ENCODE assay signal across 10 mouse cellular contexts in genomic region chr17:75014601-75015356, GRCm38 (mm10). TPM values are rescaled to one million over a fixed set of nuclear protein-coding genes. Genes with fewer than 3 reads are reported as not detected.
DNase-seq lines count a peak whose midpoint lies in the region; ATAC-seq and TF ChIP-seq lines count a peak whose summit lies in the region.
"Had no signal": no experiment of that assay in that cellular context is flagged by ENCODE, and none has a peak within 500 bp of the region (broad histone marks: within the 10 kb centered on the region; RNA-seq: fewer than 3 reads in every experiment).

No protein-coding gene starts in this region.

- H3K27me3 ChIP-seq in midbrain, embryonic 11.5 days (ENCODE audit: control insufficient read depth, insufficient read depth, low read length): no peaks in the 10 kb centered on the region
- no peaks in the 10 kb centered on the region for H3K27me3 ChIP-seq in midbrain, postnatal 0 days (ENCODE audit: insufficient read depth, low read length)
- H3K27me3 ChIP-seq: midbrain, embryonic 15.5 days had no signal

- H3K4me3 ChIP-seq in midbrain, embryonic 11.5 days (ENCODE audit: low read depth, low read length): no peak overlapping the region
- no peak overlapping the region for H3K4me3 ChIP-seq in midbrain, postnatal 0 days (ENCODE audit: low read depth, low read length)
- H3K4me3 ChIP-seq: midbrain, embryonic 15.5 days had no signal

- intact Hi-C loops in gastrocnemius, postnatal 14 days (cut with DNase I; ENCODE audit: low total_unique reads): loop anchor here (10.0 kb wide), 1 partner anchor 370 kb away; no protein-coding TSS in a partner anchor

- no peak for TF ChIP-seq CTCF in midbrain, postnatal 0 days (IDR thresholded peaks at IDR 0.05)

- H3K4me1 ChIP-seq in midbrain, embryonic 11.5 days (ENCODE audit: control insufficient read depth, insufficient read depth, low read length): peaks cover 3% of the 10 kb centered on the region; the same call in 1 of the 2 replicates
- no peaks in the 10 kb centered on the region for H3K4me1 ChIP-seq in midbrain, postnatal 0 days (ENCODE audit: insufficient read depth, low read length)

- H3K27ac ChIP-seq in midbrain, embryonic 11.5 days (ENCODE audit: low read depth, low read length): no peak overlapping the region
- no peak overlapping the region for H3K27ac ChIP-seq in midbrain, postnatal 0 days (ENCODE audit: low read depth, low read length)
- H3K27ac ChIP-seq: midbrain, embryonic 15.5 days had no signal

- H3K4me2 ChIP-seq in midbrain, embryonic 11.5 days: no peak overlapping the region
- no peak overlapping the region for H3K4me2 ChIP-seq in midbrain, postnatal 0 days (ENCODE audit: low read depth, low read length, poor library complexity, severe bottlenecking)
- H3K4me2 ChIP-seq: midbrain, embryonic 15.5 days had no signal

- 83% methylated on average over 24 of the region's 24 CpGs for WGBS in midbrain, embryonic 11.5 days
- 87% methylated on average over 24 of the region's 24 CpGs for WGBS in midbrain, postnatal 0 days

- DNase-seq in gastrocnemius, postnatal 14 days: peak; percentile 31
- no peak for DNase-seq in gastrocnemius, adult 8-10 months (ENCODE audit: low spot score in 2 of 2)
- peak; percentile 76 for DNase-seq in midbrain, embryonic 11.5 days (ENCODE audit: low spot score, missing footprints)
- DNase-seq in midbrain, postnatal 0 days (ENCODE audit: low spot score): no peak
- DNase-seq in kidney, postnatal 25 days: peak; percentile 40 to 71
- DNase-seq in yolk sac, embryonic 10.5 days (ENCODE audit: low spot score): peak; percentile 62
- no peak for DNase-seq in retina, embryonic 14.5 days (ENCODE audit: low spot score)
- no peak for DNase-seq in right cerebral cortex, postnatal 14 days
- DNase-seq: cerebellum, adult 9-11 months had no signal

- H3K9me3 ChIP-seq in midbrain, embryonic 11.5 days (ENCODE audit: control insufficient read depth, low read length): no peaks in the 10 kb centered on the region
- no peaks in the 10 kb centered on the region for H3K9me3 ChIP-seq in midbrain, postnatal 0 days (ENCODE audit: low read length)
- H3K9me3 ChIP-seq: midbrain, embryonic 15.5 days had no signal

- no peaks in the 10 kb centered on the region for H3K36me3 ChIP-seq in midbrain, embryonic 11.5 days (ENCODE audit: control insufficient read depth, insufficient read depth, low read length)
- H3K36me3 ChIP-seq in midbrain, postnatal 0 days (ENCODE audit: insufficient read depth, low read length): no peaks in the 10 kb centered on the region
- H3K36me3 ChIP-seq: midbrain, embryonic 15.5 days had no signal

- ATAC-seq in midbrain, embryonic 11.5 days (ENCODE audit: low FRiP score): no peak
- ATAC-seq in midbrain, postnatal 0 days (ENCODE audit: low FRiP score): no peak

- no peak overlapping the region for H3K9ac ChIP-seq in midbrain, embryonic 11.5 days (ENCODE audit: low read length)
- no peak overlapping the region for H3K9ac ChIP-seq in midbrain, postnatal 0 days (replicated peaks; ENCODE audit: low read length, poor library complexity, severe bottlenecking)
- H3K9ac ChIP-seq: midbrain, embryonic 15.5 days had no signal

RNA-seq across cellular contexts. Expression of gene Ltbp1, which starts 9.4 kb away (rescaled TPM):
- 10 to 100 TPM; 18.4 to 18.7 TPM for total RNA-seq in gastrocnemius, postnatal 14 days (2021)
- 1 to 10 TPM; 4.7 to 9.1 (median 6.5) TPM for total RNA-seq in gastrocnemius, adult 8-10 months (2022)
- polyA plus RNA-seq in midbrain, embryonic 11.5 days (2014; fragmentation: Nextera tagmentation; extraction: Ambion mirVana): 5.5 and 6.2 TPM in 2 replicates
- 2.3 and 3.0 TPM in 2 replicates for total RNA-seq in midbrain, postnatal 0 days (2014; rRNA removed)
- 0.89 and 1.0 TPM in 2 replicates for polyA plus RNA-seq in midbrain, postnatal 0 days (2015; fragmentation: Nextera tagmentation; extraction: Ambion mirVana)

Comparison
In these comparisons a context has a peak if more than half of its experiments do, and no peak if none do; other contexts are left out.
1. DNase-seq: peak in gastrocnemius, postnatal 14 days (single experiment), midbrain, embryonic 11.5 days (single experiment), kidney, postnatal 25 days (2 of 2) and yolk sac, embryonic 10.5 days (single experiment); none in gastrocnemius, adult 8-10 months (0 of 2), midbrain, postnatal 0 days (single experiment), retina, embryonic 14.5 days (single experiment) and right cerebral cortex, postnatal 14 days (single experiment).